Mouse (Mus musculus): ENCODE results near the gene Eras.

DNA sequence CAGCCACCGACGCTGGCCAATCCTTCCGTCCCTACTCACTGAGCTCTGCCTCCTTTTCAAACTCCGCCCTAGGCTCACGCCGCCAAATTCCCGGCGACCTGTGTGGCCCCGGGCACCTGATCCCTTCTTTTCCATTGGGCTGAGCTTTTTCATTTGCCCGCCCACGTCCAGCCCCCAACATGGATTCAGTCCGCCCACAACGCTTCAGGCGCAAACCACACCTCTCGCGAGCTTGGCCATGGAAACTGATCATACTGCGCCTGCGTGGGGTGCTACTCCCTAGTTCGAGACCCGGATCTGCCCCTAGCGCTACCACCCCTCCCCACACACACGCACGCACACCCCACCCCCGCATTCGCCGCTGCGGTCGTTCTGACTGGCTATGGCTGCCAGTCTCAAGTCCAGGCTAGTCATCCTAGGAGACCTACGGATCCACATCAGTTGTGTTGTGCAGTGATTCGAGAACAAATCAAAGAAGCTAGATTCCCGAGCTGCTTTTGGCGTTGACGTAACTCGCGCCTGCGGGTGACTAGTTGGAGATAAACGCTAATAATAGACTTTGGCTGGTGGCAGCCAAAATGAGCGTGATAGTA lies 19.6 kb upstream of the Eras start:
- no peak for TF ChIP-seq CTCF (IDR thresholded peaks at IDR 0.05; ENCODE audit: insufficient read depth, low read length)
- no peak for TF ChIP-seq POLR2A (IDR thresholded peaks at IDR 0.05; ENCODE audit: borderline replicate concordance, extremely low read depth, low read depth, low read length)
